Mouse (Mus musculus) CH12.LX (cell line): ENCODE results near the gene Mpv17l2. TPM values are rescaled to one million over a fixed set of nuclear protein-coding genes. Genes with fewer than 3 reads are reported as not detected.

ENCODE experiments used
- DNase-seq: peaks from one replicate; pipeline ENCODE4 v3.0.0-alpha.2; 2013; ENCODE audit errors: extremely low read depth
- H3K27ac ChIP-seq: 2 replicates; pipeline ENCODE4 v1.5.1; 2012; ENCODE audit warnings: low read depth, mild to moderate bottlenecking, control low read depth, moderate library complexity; ENCODE audit not compliant: insufficient read depth
- H3K27me3 ChIP-seq: replicated peaks from 2 replicates; pipeline ENCODE3; 2012; ENCODE audit warnings: inconsistent platforms
- H3K36me3 ChIP-seq, 2 experiments: replicated peaks in 1 of 2; 2 replicates each; pipeline versions ENCODE3 to v1.6.1; 2012; ENCODE audit warnings: inconsistent platforms in 1 of 2, low read length in 1 of 2, mild to moderate bottlenecking in 1 of 2, mixed read lengths in 1 of 2, moderate library complexity in 1 of 2; ENCODE audit not compliant: control insufficient read depth in 1 of 2, insufficient read depth in 1 of 2
- H3K4me1 ChIP-seq, 2 experiments: 2 replicates each; pipeline ENCODE4 v1.6.1; 2012; ENCODE audit warnings: inconsistent platforms in 1 of 2, moderate library complexity in 1 of 2; ENCODE audit not compliant: insufficient read depth in 2 of 2, control insufficient read depth in 1 of 2
- H3K4me2 ChIP-seq: 2 replicates; pipeline ENCODE4 v1.6.1; 2012; ENCODE audit warnings: low read depth, mild to moderate bottlenecking, control low read depth; ENCODE audit not compliant: poor library complexity, insufficient read depth, severe bottlenecking
- H3K4me3 ChIP-seq, 3 experiments: fragments of 150-350 bp in 1 of 3; sonication (generic) in 1 of 3; replicated peaks in 1 of 3; 2 replicates each; pipeline versions ENCODE3 to v1.5.1; 2011 to 2012; ENCODE audit warnings: low read depth in 2 of 3, low read length in 2 of 3, mild to moderate bottlenecking in 2 of 3, moderate library complexity in 2 of 3, control low read depth in 1 of 3, improper control_type of control experiment in 1 of 3, inconsistent platforms in 1 of 3, mixed read lengths in 1 of 3; ENCODE audit not compliant: poor library complexity in 1 of 3
- H3K79me2 ChIP-seq: replicated peaks from 2 replicates; pipeline ENCODE4 v1.6.1; 2012; ENCODE audit warnings: mild to moderate bottlenecking, moderate library complexity; ENCODE audit not compliant: control insufficient read depth, poor library complexity, insufficient read depth, severe bottlenecking; ENCODE audit errors: extremely low read depth
- H3K9ac ChIP-seq: 2 replicates; pipeline ENCODE4 v1.6.1; 2012; ENCODE audit warnings: low read depth, mild to moderate bottlenecking, control low read depth, moderate library complexity; ENCODE audit not compliant: insufficient read depth
- H3K9me3 ChIP-seq: replicated peaks from 2 replicates; pipeline ENCODE3; 2012; ENCODE audit warnings: low read length, inconsistent platforms, mixed read lengths
- CHD2 ChIP-seq: IDR thresholded peaks from 2 replicates; pipeline ENCODE4 v1.6.1; 2011; ENCODE audit warnings: low read length, improper control_type of control experiment
- CTCF ChIP-seq, 2 experiments: IDR thresholded peaks in 1 of 2; conservative IDR thresholded peaks in 1 of 2; 2 replicates each; pipeline ENCODE4 v1.5.1; 2011 to 2012; ENCODE audit warnings: low read depth in 2 of 2, low read length in 2 of 2, improper control_type of control experiment in 1 of 2, inconsistent platforms in 1 of 2, mild to moderate bottlenecking in 1 of 2, moderate library complexity in 1 of 2
- E2F4 ChIP-seq: IDR thresholded peaks from 2 replicates; pipeline ENCODE4 v1.6.1; 2011; ENCODE audit warnings: low read depth, low read length, improper control_type of control experiment; ENCODE audit not compliant: insufficient replicate concordance
- ELF1 ChIP-seq: IDR thresholded peaks from 2 replicates; pipeline ENCODE4 v1.6.1; 2014; ENCODE audit warnings: low read depth, mild to moderate bottlenecking, inconsistent platforms, low read length, improper control_type of control experiment
- ETS1 ChIP-seq: conservative IDR thresholded peaks from 2 replicates; pipeline ENCODE4 v1.6.1; 2012; ENCODE audit warnings: low read depth, mild to moderate bottlenecking, inconsistent platforms, low read length, improper control_type of control experiment, moderate library complexity
- GABPA ChIP-seq: IDR thresholded peaks from 2 replicates; pipeline ENCODE4 v1.6.1; 2012; ENCODE audit warnings: low read depth, low read length, improper control_type of control experiment, inconsistent platforms; ENCODE audit not compliant: insufficient replicate concordance
- HCFC1 ChIP-seq: IDR thresholded peaks from 2 replicates; pipeline ENCODE4 v1.6.1; 2012; ENCODE audit warnings: low read depth, mild to moderate bottlenecking, inconsistent platforms, low read length, improper control_type of control experiment
- IRF4 ChIP-seq: IDR thresholded peaks from 2 replicates; pipeline ENCODE4 v1.6.1; 2014; ENCODE audit warnings: low read depth, mild to moderate bottlenecking, inconsistent platforms, low read length, improper control_type of control experiment
- JUN ChIP-seq: IDR thresholded peaks from 2 replicates; pipeline ENCODE4 v1.6.1; 2011; ENCODE audit warnings: low read depth, mild to moderate bottlenecking, low read length, improper control_type of control experiment, moderate library complexity; ENCODE audit not compliant: insufficient read depth
- KAT2A ChIP-seq: IDR thresholded peaks from 2 replicates; pipeline ENCODE4 v1.6.1; 2012; ENCODE audit warnings: low read length, improper control_type of control experiment, inconsistent platforms; ENCODE audit not compliant: insufficient replicate concordance
- MAFK ChIP-seq: IDR thresholded peaks from 2 replicates; pipeline ENCODE4 v1.6.1; 2011; ENCODE audit warnings: low read length, improper control_type of control experiment; ENCODE audit not compliant: insufficient replicate concordance
- MAZ ChIP-seq: IDR thresholded peaks from 2 replicates; pipeline ENCODE4 v1.6.1; 2012; ENCODE audit warnings: low read depth, mild to moderate bottlenecking, inconsistent platforms, low read length, improper control_type of control experiment, moderate library complexity
- MEF2A ChIP-seq: IDR thresholded peaks from 2 replicates; pipeline ENCODE4 v1.6.1; 2014; ENCODE audit warnings: low read depth, mild to moderate bottlenecking, inconsistent platforms, low read length, improper control_type of control experiment, borderline replicate concordance
- MXI1 ChIP-seq: IDR thresholded peaks from 2 replicates; pipeline ENCODE4 v1.6.1; 2011; ENCODE audit warnings: mild to moderate bottlenecking, low read depth, low read length, improper control_type of control experiment
- MYC ChIP-seq: IDR thresholded peaks from 2 replicates; pipeline ENCODE4 v1.6.1; 2011; ENCODE audit warnings: low read depth, mild to moderate bottlenecking, improper control_type of control experiment, low read length
- NELFE ChIP-seq: IDR thresholded peaks from 2 replicates; pipeline ENCODE4 v1.6.1; 2011; ENCODE audit warnings: low read depth, low read length, improper control_type of control experiment
- NRF1 ChIP-seq: IDR thresholded peaks from 2 replicates; pipeline ENCODE4 v1.6.1; 2014; ENCODE audit warnings: low read depth, mild to moderate bottlenecking, inconsistent platforms, low read length, improper control_type of control experiment, moderate library complexity
- RAD21 ChIP-seq: IDR thresholded peaks from 2 replicates; pipeline ENCODE4 v1.6.1; 2011; ENCODE audit warnings: low read depth, mild to moderate bottlenecking, low read length, improper control_type of control experiment, moderate library complexity
- RCOR1 ChIP-seq: conservative IDR thresholded peaks from 2 replicates; pipeline ENCODE4 v1.6.1; 2012; ENCODE audit warnings: low read depth, mild to moderate bottlenecking, inconsistent platforms, low read length, improper control_type of control experiment
- SIN3A ChIP-seq: IDR thresholded peaks from 2 replicates; pipeline ENCODE4 v1.6.1; 2012; ENCODE audit warnings: low read length, improper control_type of control experiment, inconsistent platforms
- SMC3 ChIP-seq: IDR thresholded peaks from 2 replicates; pipeline ENCODE4 v1.6.1; 2011; ENCODE audit warnings: low read depth, low read length, improper control_type of control experiment
- TCF12 ChIP-seq: IDR thresholded peaks from 2 replicates; pipeline ENCODE4 v1.6.1; 2014; ENCODE audit warnings: low read depth, mild to moderate bottlenecking, inconsistent platforms, low read length, improper control_type of control experiment
- UBTF ChIP-seq: IDR thresholded peaks from 2 replicates; pipeline ENCODE4 v1.6.1; 2012; ENCODE audit warnings: low read depth, mild to moderate bottlenecking, inconsistent platforms, low read length, improper control_type of control experiment, moderate library complexity
- USF1 ChIP-seq: IDR thresholded peaks from 2 replicates; pipeline ENCODE4 v1.6.1; 2014; ENCODE audit warnings: low read depth, mild to moderate bottlenecking, inconsistent platforms, low read length, improper control_type of control experiment
- ZC3H11A ChIP-seq: IDR thresholded peaks from 2 replicates; pipeline ENCODE4 v1.6.1; 2012; ENCODE audit warnings: low read depth, mild to moderate bottlenecking, inconsistent platforms, low read length, improper control_type of control experiment
- ZMIZ1 ChIP-seq: IDR thresholded peaks from 2 replicates; pipeline ENCODE4 v1.6.1; 2012; ENCODE audit warnings: low read depth, mild to moderate bottlenecking, inconsistent platforms, low read length, improper control_type of control experiment
- ZNF384 ChIP-seq: IDR thresholded peaks from 2 replicates; pipeline ENCODE4 v1.6.1; 2012; ENCODE audit warnings: low read depth, low read length, improper control_type of control experiment, inconsistent platforms
- dilution Hi-C: fragments of 300-500 bp; cut with MboI; formaldehyde crosslinking; loops from 2 replicates; pipeline ENCODE4 v1.14.3; 2020; ENCODE audit warnings: low sequenced_read_pairs; ENCODE audit not compliant: extremely low pct_unique_long_range_greater_than_20kb, extremely low pct_ligation_motif_present
- in situ Hi-C: fragments of 300-500 bp; cut with MboI; formaldehyde crosslinking; loops from 3 replicates; pipeline ENCODE4 v1.14.3; 2019; ENCODE audit warnings: low sequenced_read_pairs, low pct_ligation_motif_present, low pct_unique_long_range_greater_than_20kb, mixed read lengths
- polyA plus RNA-seq: library from polyadenylated mRNA; unstranded; fragments of >175 nt; gene quantifications from 2 replicates; pipeline ENCODE4 v1.2.1, GENCODE M21; 2012; ENCODE audit warnings: low read depth; ENCODE audit not compliant: insufficient read length
- total RNA-seq, 2 experiments: library from RNA; depleted of rRNA; stranded (reverse); fragments of 300-350 nt in 1 of 2; fragments of >200 nt in 1 of 2; gene quantifications; 2 replicates each; pipeline ENCODE4 v1.2.3; 2012 to 2014

The Mpv17l2 gene
- total and polyA plus RNA-seq, 3 experiments: 25.3 to 36.1 (median 27.1) TPM

- TF ChIP-seq E2F4: no peak
- TF ChIP-seq ZC3H11A: peak; percentile 28; the same call in 1 of the 2 replicates
- no peak for TF ChIP-seq HCFC1
- no peak for TF ChIP-seq USF1
- no peak for TF ChIP-seq JUN
- no peak for TF ChIP-seq ZNF384
- no peak for TF ChIP-seq GABPA
- TF ChIP-seq MAFK: no peak
- TF ChIP-seq TCF12: peak; percentile 64
- no peak for TF ChIP-seq MEF2A
- no peak for TF ChIP-seq KAT2A
- TF ChIP-seq MAZ: no peak
- peak; percentile 83 for TF ChIP-seq SMC3
- peak; percentile 53; the same call in 1 of the 2 replicates for TF ChIP-seq NRF1
- no peak for TF ChIP-seq ETS1
- peak; percentile 35; the same call in 1 of the 2 replicates for TF ChIP-seq ELF1
- TF ChIP-seq IRF4: peak; percentile 29; the same call in 1 of the 2 replicates
- no peak for TF ChIP-seq UBTF
- no peak for TF ChIP-seq ZMIZ1
- TF ChIP-seq SIN3A: no peak
- TF ChIP-seq MXI1: no peak
- TF ChIP-seq RAD21: peak; percentile 76
- TF ChIP-seq CTCF (conservative IDR thresholded peaks at IDR 0.05 in 1 of 2, IDR thresholded peaks at IDR 0.05 in 1 of 2; ENCODE audit: low read depth in 2 of 2, low read length in 2 of 2): peak; percentile 48 to 90; a peak in 3 of 4 replicates
- TF ChIP-seq RCOR1: no peak
- no peak for TF ChIP-seq MYC
- TF ChIP-seq NELFE: peak; percentile 19; the same call in 1 of the 2 replicates
- no peak for TF ChIP-seq CHD2
- Histone ChIP-seq H3K27ac (no peak within 1 kb of the TSS), H3K4me1 (peaks cover 2 to 23% of the 10 kb centered on the region in 2 experiments), H3K4me2 (peak within 1 kb of the TSS; percentile 4; the same call in 1 of the 2 replicates), H3K9me3 (no peaks in the 10 kb centered on the region), H3K9ac (no peak within 1 kb of the TSS), H3K36me3 (no peaks in the 10 kb centered on the region), H3K4me3 (no peak within 1 kb of the TSS), H3K27me3 (peaks cover 13% of the 10 kb centered on the region), H3K79me2 (no peaks in the 10 kb centered on the region)
- dilution Hi-C loops: no loop called here
- no peak for DNase-seq
- in situ Hi-C loops: loop anchor here (5.0 to 10.0 kb wide), 3 partner anchors 34 to 127 kb away; partner anchors contain the start of genes Pgpep1 and Rab3a
These were observed 42.4 kb downstream of the Mpv17l2 start, which contains the start of gene Gm3336 for GRCm38 (mm10) chr8:70718297-70718696. Gene Gm3336 (plus strand): TSS chr8:70718543.
